Mouse (Mus musculus) forebrain, embryonic 11.5 days (tissue): Measurements from ENCODE around the gene Ppm1b. TPM values are rescaled to one million over a fixed set of nuclear protein-coding genes. Genes with fewer than 3 reads are reported as not detected.
A peak's percentile ranks its signal among the peaks of the same experiment; 100 is the strongest.

Experiments
- ATAC-seq: fragments of 200-750 bp; cut with Nextera tagmentation; replicated peaks from 2 replicates; pipeline ENCODE4 v1.8.0; 2017; ENCODE audit warnings: moderate TSS enrichment; ENCODE audit not compliant: low FRiP score
- DNase-seq: peaks from one replicate; pipeline ENCODE4 v3.0.0-alpha.2; 2017; ENCODE audit warnings: low spot score
- H3K27ac ChIP-seq: fragments of 300-500 bp; sonication (generic); 2 replicates; pipeline ENCODE4 v1.5.1; 2014; ENCODE audit warnings: low read depth, low read length
- H3K27me3 ChIP-seq: fragments of 300-500 bp; sonication (generic); 2 replicates; pipeline ENCODE4 v1.6.1; 2014; ENCODE audit warnings: mild to moderate bottlenecking, low read length, mixed read lengths; ENCODE audit not compliant: control insufficient read depth, insufficient read depth
- H3K36me3 ChIP-seq: fragments of 300-500 bp; sonication (generic); 2 replicates; pipeline ENCODE4 v1.6.1; 2014; ENCODE audit warnings: mild to moderate bottlenecking, low read length, moderate library complexity, mixed read lengths; ENCODE audit not compliant: control insufficient read depth, insufficient read depth
- H3K4me1 ChIP-seq: fragments of 300-500 bp; sonication (generic); replicated peaks from 2 replicates; pipeline ENCODE4 v1.6.1; 2014; ENCODE audit warnings: low read length, mixed read lengths; ENCODE audit not compliant: control insufficient read depth, insufficient read depth
- H3K4me2 ChIP-seq: fragments of 300-500 bp; sonication (generic); 2 replicates; pipeline ENCODE4 v1.6.1; 2014; ENCODE audit warnings: low read depth, mild to moderate bottlenecking, low read length, moderate library complexity, mixed read lengths; ENCODE audit not compliant: severe bottlenecking
- H3K4me3 ChIP-seq: fragments of 300-500 bp; sonication (generic); 2 replicates; pipeline ENCODE4 v1.5.1; 2014; ENCODE audit warnings: low read depth, low read length
- H3K9ac ChIP-seq: fragments of 300-500 bp; sonication (generic); 2 replicates; pipeline ENCODE4 v1.6.1; 2014; ENCODE audit warnings: low read length
- H3K9me3 ChIP-seq: fragments of 300-500 bp; sonication (generic); 2 replicates; pipeline ENCODE4 v1.6.1; 2016; ENCODE audit warnings: low read length, mixed read lengths; ENCODE audit not compliant: control insufficient read depth
- WGBS: fragments of 180-500 bp; shearing (Covaris S2); extraction: QIAGEN DNeasy Blood & Tissue Kit; methylation state at CpG from one replicate; pipeline ENCODE4 v1.1.7; 2014; 5-methylcytosine and 5-hydroxymethylcytosine counted together
- polyA plus RNA-seq: library from polyadenylated mRNA; unstranded; fragments of >200 nt; fragmentation: Nextera tagmentation; extraction: Ambion mirVana; gene quantifications from 2 replicates; pipeline ENCODE4 v1.2.1, GENCODE M21; 2014

The Ppm1b gene
- polyA plus RNA-seq, 1 experiment from 2014 or later: 94.7 TPM

DNA sequence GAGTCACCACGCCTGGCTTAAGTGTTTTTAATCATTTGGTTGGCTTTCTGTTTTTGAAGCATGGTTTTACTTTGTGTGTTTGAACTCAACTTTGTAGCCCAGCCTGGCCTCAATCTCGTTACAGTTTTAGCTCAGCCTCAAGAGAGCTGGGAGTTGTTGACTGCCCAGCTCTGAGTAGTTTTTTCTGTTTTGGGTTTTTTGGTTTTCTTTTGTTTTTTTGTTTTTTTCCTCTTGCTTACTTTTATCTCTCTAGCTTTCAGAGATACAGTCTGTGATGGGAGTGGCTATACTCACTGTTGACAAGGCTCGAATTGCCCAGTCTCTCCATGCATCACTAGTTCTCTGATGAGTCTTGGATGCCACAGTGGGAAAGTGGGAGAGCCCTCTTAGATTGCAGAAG lies 63.8 kb downstream of the Ppm1b start:
- no peak overlapping the region for H3K4me3 ChIP-seq
- ATAC-seq (no peak), DNase-seq (no peak)
- H3K27ac ChIP-seq: no peak overlapping the region
- no peak overlapping the region for H3K4me2 ChIP-seq
- 88% methylated on average over 3 of the region's 3 CpGs for WGBS
- H3K9ac ChIP-seq: no peak overlapping the region
- no peaks in the 10 kb centered on the region for H3K9me3 ChIP-seq
- no peaks in the 10 kb centered on the region for H3K36me3 ChIP-seq
- H3K27me3 ChIP-seq: no peaks in the 10 kb centered on the region
- H3K4me1 ChIP-seq: no peaks in the 10 kb centered on the region

DNA sequence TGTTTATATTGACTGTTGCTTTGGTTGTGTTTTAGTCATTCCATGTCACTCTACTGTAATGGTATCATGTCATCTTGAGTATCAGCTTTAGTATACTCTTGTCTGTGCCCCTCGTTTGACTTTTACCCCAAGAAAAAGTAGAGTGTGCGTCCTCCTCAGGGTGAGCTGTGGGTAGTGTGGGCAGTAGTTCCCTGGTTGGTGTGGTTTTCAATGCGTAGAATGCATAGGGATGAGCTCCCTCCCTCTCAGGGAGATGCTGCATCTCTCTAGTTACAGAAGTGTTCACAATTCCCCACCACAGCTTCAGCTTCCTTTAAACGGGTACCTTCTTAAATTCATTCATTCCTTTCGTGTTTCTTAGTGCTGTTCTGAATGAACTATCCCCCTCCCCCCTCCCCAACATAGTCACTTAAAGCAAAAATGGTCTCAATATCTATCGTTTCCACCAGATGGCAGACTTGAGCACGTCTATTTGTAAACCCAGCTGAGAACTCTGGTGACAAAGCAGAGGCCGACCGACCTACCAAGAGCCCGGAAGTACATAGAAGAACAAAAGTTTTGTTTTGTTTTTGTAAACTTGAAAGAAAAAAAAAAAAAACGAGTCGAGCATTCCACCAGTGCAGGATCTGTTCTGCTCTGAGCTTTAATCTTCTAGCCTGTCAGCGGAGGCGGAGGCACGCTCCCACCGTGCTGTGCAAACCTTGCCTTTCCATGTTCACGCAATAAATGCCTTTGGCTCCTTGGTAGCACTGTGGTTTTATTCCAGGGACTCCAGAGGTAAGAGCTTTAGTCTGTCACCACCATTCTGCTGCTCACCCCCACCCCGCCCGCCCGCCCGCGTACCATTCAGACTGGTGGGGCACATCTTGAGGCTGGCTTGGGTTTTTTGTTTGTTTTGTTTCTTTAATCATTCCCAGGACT lies 67.0 kb downstream of the Ppm1b start:
- peak; percentile 69 for DNase-seq
- no peaks in the 10 kb centered on the region for H3K9me3 ChIP-seq
- no peak overlapping the region for H3K9ac ChIP-seq
- H3K4me3 ChIP-seq: no peak overlapping the region
- peak; percentile 74 for ATAC-seq
- H3K27ac ChIP-seq: no peak overlapping the region
- H3K4me1 ChIP-seq: no peaks in the 10 kb centered on the region
- H3K36me3 ChIP-seq: no peaks in the 10 kb centered on the region
- 63% methylated on average over 22 of the region's 22 CpGs for WGBS
- H3K27me3 ChIP-seq: no peaks in the 10 kb centered on the region
- no peak overlapping the region for H3K4me2 ChIP-seq

DNA sequence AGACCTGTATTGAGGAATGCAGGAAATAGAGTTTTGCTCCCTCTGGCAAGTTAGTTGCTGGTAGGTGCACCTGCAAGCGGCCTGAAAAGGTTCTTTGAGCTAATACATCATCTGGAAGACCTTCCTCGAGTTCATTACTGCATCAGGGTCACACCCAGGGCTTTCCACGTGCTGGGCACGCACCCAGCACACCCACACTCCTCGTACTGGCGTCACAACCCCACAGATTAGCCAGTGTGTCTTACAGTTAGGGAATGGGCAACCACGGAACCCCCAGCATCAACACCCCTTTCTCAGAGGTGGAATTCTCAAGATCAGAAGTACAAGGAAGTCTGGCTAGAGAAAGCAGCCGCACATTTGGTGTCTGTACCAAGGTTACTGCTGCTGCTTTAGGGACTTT lies 67.7 kb downstream of the Ppm1b start:
- Histone ChIP-seq H3K4me3 (no peak overlapping the region), H3K4me1 (no peaks in the 10 kb centered on the region), H3K9me3 (no peaks in the 10 kb centered on the region), H3K4me2 (no peak overlapping the region), H3K9ac (no peak overlapping the region), H3K27me3 (no peaks in the 10 kb centered on the region), H3K36me3 (no peaks in the 10 kb centered on the region), H3K27ac (no peak overlapping the region)
- WGBS: 92% methylated on average over 8 of the region's 8 CpGs
- DNase-seq: no peak
- no peak for ATAC-seq

DNA sequence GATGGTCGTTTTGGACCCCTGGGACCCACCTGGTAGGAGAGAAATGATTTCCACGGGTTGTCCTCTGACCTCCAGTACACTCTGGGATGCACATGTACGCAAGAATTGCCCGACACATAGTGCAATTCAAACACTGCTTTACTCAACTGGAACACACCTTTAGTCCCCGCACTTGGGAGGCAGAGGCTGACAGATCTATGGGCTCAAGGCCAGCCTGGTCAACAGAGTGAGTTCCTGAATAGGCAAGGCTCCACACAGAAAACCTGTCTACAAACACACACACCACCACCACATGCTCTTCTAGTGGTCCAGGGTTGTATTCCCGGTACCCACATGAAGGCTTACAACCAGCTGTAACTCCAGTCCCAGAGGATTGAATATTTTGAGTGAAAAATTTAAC lies 68.6 kb downstream of the Ppm1b start:
- WGBS: 96% methylated on average over 6 of the region's 6 CpGs
- ATAC-seq: no peak
- Histone ChIP-seq H3K36me3 (no peaks in the 10 kb centered on the region), H3K4me2 (no peak overlapping the region), H3K9ac (no peak overlapping the region), H3K27me3 (no peaks in the 10 kb centered on the region), H3K4me1 (no peaks in the 10 kb centered on the region), H3K9me3 (no peaks in the 10 kb centered on the region), H3K27ac (no peak overlapping the region), H3K4me3 (no peak overlapping the region)
- DNase-seq: no peak

DNA sequence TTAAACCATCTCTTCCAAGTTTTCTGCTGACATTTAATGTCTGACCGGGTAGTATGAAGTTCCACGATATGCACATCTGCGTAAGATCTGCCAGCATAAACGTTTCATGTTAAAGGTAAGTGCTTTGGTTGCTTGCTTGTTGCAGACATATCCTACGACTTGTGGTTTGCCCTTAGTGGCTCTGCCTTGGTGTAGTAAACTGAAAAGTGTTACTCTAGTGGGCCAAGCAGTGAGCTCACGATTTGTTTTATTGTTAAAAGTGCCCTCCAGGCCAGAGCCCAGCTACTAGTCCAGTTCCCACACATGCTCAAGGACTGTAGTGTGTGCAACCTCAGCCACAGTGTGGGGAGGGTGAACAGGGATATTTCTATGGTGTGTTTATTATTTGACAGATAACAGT lies 69.9 kb downstream of the Ppm1b start:
- ATAC-seq: no peak

DNA sequence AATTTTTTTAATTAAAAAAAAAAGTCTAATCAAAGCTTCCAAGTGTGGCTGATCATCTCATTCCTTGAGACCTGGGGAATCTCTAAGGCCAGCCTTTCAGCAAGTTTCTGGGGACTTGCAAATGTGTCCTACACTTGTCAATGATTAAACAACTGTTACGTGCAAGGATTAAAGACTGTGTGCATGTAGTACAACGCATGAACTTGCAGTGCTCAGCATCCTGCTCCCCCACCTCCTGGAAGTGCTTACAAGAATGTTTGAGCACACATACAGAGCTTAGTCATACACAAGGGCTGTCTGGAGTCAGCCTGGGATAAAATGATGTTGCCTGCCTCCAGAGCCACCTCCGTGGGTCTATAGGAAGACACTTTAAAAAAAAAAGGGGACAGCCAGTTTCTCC lies 70.7 kb downstream of the Ppm1b start:
- H3K4me2 ChIP-seq: no peak overlapping the region
- no peaks in the 10 kb centered on the region for H3K27me3 ChIP-seq
- no peaks in the 10 kb centered on the region for H3K9me3 ChIP-seq
- H3K4me1 ChIP-seq: no peaks in the 10 kb centered on the region
- no peak for DNase-seq
- H3K4me3 ChIP-seq: no peak overlapping the region
- no peaks in the 10 kb centered on the region for H3K36me3 ChIP-seq
- whole genome bisulfite sequencing: 91% methylated on average over 3 of the region's 3 CpGs
- no peak for ATAC-seq
- no peak overlapping the region for H3K27ac ChIP-seq
- H3K9ac ChIP-seq: no peak overlapping the region

More for the DNA sequence above, 69.9 kb downstream of the Ppm1b start:
- WGBS: 92% methylated on average over 6 of the region's 6 CpGs
- no peak overlapping the region for H3K4me3 ChIP-seq
- no peaks in the 10 kb centered on the region for H3K9me3 ChIP-seq
- H3K27ac ChIP-seq: no peak overlapping the region
- H3K9ac ChIP-seq: no peak overlapping the region
- no peak for DNase-seq
- H3K27me3 ChIP-seq: no peaks in the 10 kb centered on the region
- no peak overlapping the region for H3K4me2 ChIP-seq
- H3K4me1 ChIP-seq: no peaks in the 10 kb centered on the region
- H3K36me3 ChIP-seq: no peaks in the 10 kb centered on the region

DNA sequence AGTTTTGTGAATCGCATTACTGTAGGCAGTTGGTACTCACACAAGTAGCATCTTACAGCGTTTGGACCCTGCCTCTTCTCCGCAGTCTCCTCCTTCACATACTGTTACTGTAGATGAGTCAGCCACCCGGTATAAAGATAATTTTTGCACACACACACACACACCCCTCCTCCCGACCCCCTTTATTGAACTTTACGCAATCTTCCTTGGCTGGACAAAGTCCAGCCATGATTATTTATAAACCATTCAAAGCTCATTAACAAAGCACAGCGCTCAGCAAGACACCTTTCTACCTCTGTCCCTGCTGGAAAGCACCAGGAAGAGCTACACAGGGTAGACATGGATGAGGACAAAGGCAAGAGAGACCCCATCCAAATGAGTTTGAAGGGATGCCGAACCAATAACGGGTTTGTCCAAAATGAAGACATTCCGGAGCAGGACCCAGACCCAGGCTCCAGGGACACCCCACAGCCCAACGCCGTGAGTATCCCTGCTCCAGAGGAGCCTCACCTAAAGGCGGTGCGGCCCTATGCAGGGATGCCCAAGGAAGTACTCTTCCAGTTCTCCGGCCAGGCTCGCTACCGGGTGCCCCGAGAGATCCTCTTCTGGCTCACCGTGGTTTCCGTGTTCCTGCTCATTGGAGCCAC lies 71.7 kb downstream of the Ppm1b start, which contains the start of gene Slc3a1:
Gene Slc3a1 (plus strand): TSS at position 284 of the 647 bp plus-strand sequence.
- WGBS: 91% methylated on average over 20 of the region's 20 CpGs
- Histone ChIP-seq H3K27ac (no peak within 1 kb of the TSS), H3K9ac (no peak within 1 kb of the TSS), H3K27me3 (no peaks in the 10 kb centered on the region), H3K4me1 (no peaks in the 10 kb centered on the region), H3K4me3 (no peak within 1 kb of the TSS), H3K9me3 (no peaks in the 10 kb centered on the region), H3K36me3 (no peaks in the 10 kb centered on the region), H3K4me2 (no peak within 1 kb of the TSS)
- ATAC-seq (no peak), DNase-seq (no peak)

DNA sequence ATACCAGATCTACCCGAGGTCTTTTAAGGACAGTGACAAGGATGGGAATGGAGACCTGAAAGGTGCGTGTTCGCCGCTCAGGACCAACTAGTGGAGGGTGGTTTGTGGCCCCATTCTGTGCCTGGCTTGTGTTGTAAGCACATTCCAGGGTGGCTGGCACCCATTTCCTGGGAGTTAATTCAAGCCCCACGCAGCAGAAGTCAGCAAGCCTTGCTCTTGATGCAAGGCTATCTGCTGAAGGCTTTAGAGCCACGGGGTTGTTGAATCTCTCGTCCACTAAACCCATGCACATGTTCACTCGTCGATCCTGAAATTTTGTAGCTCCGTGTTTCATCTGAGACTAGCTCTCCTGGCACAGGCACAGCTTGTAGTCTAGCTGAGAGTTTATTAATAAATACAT lies 72.3 kb downstream of the Ppm1b start:
- WGBS: 96% methylated on average over 10 of the region's 10 CpGs
- no peak for ATAC-seq
- Histone ChIP-seq H3K27me3 (no peaks in the 10 kb centered on the region), H3K27ac (no peak overlapping the region), H3K4me1 (no peaks in the 10 kb centered on the region), H3K9me3 (no peaks in the 10 kb centered on the region), H3K4me3 (no peak overlapping the region), H3K9ac (no peak overlapping the region), H3K4me2 (no peak overlapping the region), H3K36me3 (no peaks in the 10 kb centered on the region)
- DNase-seq: no peak
